Mouse (Mus musculus) MEL (cell line): ENCODE measurements around the gene Reep1.

Source experiments
- CHD2 ChIP-seq: IDR thresholded peaks from 2 replicates; pipeline ENCODE4 v1.6.1; 2011; ENCODE audit warnings: low read length, improper control_type of control experiment
- CTCF ChIP-seq, 3 experiments: IDR thresholded peaks in 2 of 3; conservative IDR thresholded peaks in 1 of 3; 2 replicates each; pipeline ENCODE4 v1.5.1; 2011 to 2012; ENCODE audit warnings: low read length in 3 of 3, low read depth in 2 of 3, mild to moderate bottlenecking in 2 of 3, improper control_type of control experiment in 1 of 3, inconsistent platforms in 1 of 3, mixed read lengths in 1 of 3, moderate library complexity in 1 of 3; ENCODE audit not compliant: control insufficient read depth in 1 of 3, insufficient read depth in 1 of 3, poor library complexity in 1 of 3, severe bottlenecking in 1 of 3
- E2F4 ChIP-seq: IDR thresholded peaks from 2 replicates; pipeline ENCODE4 v1.6.1; 2011; ENCODE audit warnings: low read depth, low read length, improper control_type of control experiment, borderline replicate concordance
- EP300 ChIP-seq, 2 experiments: IDR thresholded peaks; 2 replicates each; pipeline ENCODE4 v1.6.1; 2011; ENCODE audit warnings: improper control_type of control experiment in 2 of 2, low read length in 2 of 2, low read depth in 1 of 2, mild to moderate bottlenecking in 1 of 2
- GATA1 ChIP-seq: IDR thresholded peaks from 2 replicates; pipeline ENCODE4 v1.6.1; 2011; ENCODE audit warnings: low read depth, low read length, improper control_type of control experiment
- HCFC1 ChIP-seq: IDR thresholded peaks from 2 replicates; pipeline ENCODE4 v1.6.1; 2012; ENCODE audit warnings: low read depth, mild to moderate bottlenecking, inconsistent platforms, low read length, improper control_type of control experiment, moderate library complexity
- MXI1 ChIP-seq: IDR thresholded peaks from 2 replicates; pipeline ENCODE4 v1.6.1; 2011; ENCODE audit warnings: mild to moderate bottlenecking, low read depth, low read length, improper control_type of control experiment
- NELFE ChIP-seq: IDR thresholded peaks from 2 replicates; pipeline ENCODE4 v1.6.1; 2011; ENCODE audit warnings: low read depth, low read length, improper control_type of control experiment
- POLR2A ChIP-seq, 2 experiments: IDR thresholded peaks; 2 replicates each; pipeline ENCODE4 v1.6.1; 2011 to 2012; ENCODE audit warnings: low read length in 2 of 2, mild to moderate bottlenecking in 2 of 2, control low read depth in 1 of 2, improper control_type of control experiment in 1 of 2, low read depth in 1 of 2, moderate library complexity in 1 of 2; ENCODE audit not compliant: control insufficient read depth in 1 of 2, insufficient read depth in 1 of 2, poor library complexity in 1 of 2
- POLR2AphosphoS2 ChIP-seq: IDR thresholded peaks from 2 replicates; pipeline ENCODE4 v1.6.1; 2011; ENCODE audit warnings: low read length, improper control_type of control experiment
- TAL1 ChIP-seq: IDR thresholded peaks from 2 replicates; pipeline ENCODE4 v1.6.1; 2012; ENCODE audit warnings: mild to moderate bottlenecking, inconsistent platforms, low read length, moderate library complexity, mixed read lengths
- USF1 ChIP-seq: IDR thresholded peaks from 2 replicates; pipeline ENCODE4 v1.6.1; 2014; ENCODE audit warnings: low read depth, mild to moderate bottlenecking, inconsistent platforms, low read length, improper control_type of control experiment, moderate library complexity
- ZNF384 ChIP-seq: IDR thresholded peaks from 2 replicates; pipeline ENCODE4 v1.6.1; 2012; ENCODE audit warnings: low read depth, mild to moderate bottlenecking, inconsistent platforms, low read length, improper control_type of control experiment

- TF ChIP-seq ZNF384 (no peak), GATA1 (no peak), MXI1 (no peak), CTCF (IDR thresholded peaks at IDR 0.05 in 2 of 3, conservative IDR thresholded peaks at IDR 0.05 in 1 of 3; ENCODE audit: control insufficient read depth in 1 of 3, insufficient read depth in 1 of 3, low read depth in 2 of 3, low read length in 3 of 3, poor library complexity in 1 of 3, severe bottlenecking in 1 of 3) (no peak), TAL1 (no peak), HCFC1 (no peak), EP300 (IDR thresholded peaks at IDR 0.05; ENCODE audit: low read depth in 1 of 2, low read length in 2 of 2) (no peak), POLR2A (IDR thresholded peaks at IDR 0.05; ENCODE audit: control insufficient read depth in 1 of 2, insufficient read depth in 1 of 2, low read depth in 1 of 2, low read length in 2 of 2, poor library complexity in 1 of 2) (no peak), NELFE (no peak), POLR2AphosphoS2 (no peak), USF1 (no peak), CHD2 (no peak), E2F4 (no peak)
These were observed 28.2 kb downstream of the Reep1 start for GRCm38 (mm10) chr6:71735600-71736010.
